Mouse (Mus musculus): ENCODE results near the gene BC025920.

GRCm38 (mm10) chr10:81608308-81608707 is 2.2 kb downstream of the BC025920 start:
- no peak for TF ChIP-seq MYOG (IDR thresholded peaks at IDR 0.05; ENCODE audit: control insufficient read depth, extremely low read depth, insufficient read length)
- TF ChIP-seq CTCF (IDR thresholded peaks at IDR 0.05; ENCODE audit: control insufficient read depth, insufficient read depth, insufficient read length), result no peak
- TF ChIP-seq USF1 (IDR thresholded peaks at IDR 0.05; ENCODE audit: low read depth), result no peak
- no peak for TF ChIP-seq MAX (IDR thresholded peaks at IDR 0.05)
- no peak for TF ChIP-seq FOSL1 (IDR thresholded peaks at IDR 0.05; ENCODE audit: insufficient read depth, low read length, poor library complexity, severe bottlenecking)
